Mouse (Mus musculus): Measurements from ENCODE around the gene Dph1.
"Not testable (repeated sequence)": the region's sequence is repeated elsewhere in the genome, so short reads cannot be mapped to it uniquely, and the experiment has no call there.

Gene Dph1

GRCm38 (mm10) chr11:75203926-75204325, 12.9 kb upstream of the Dph1 start:
- no peak for DNase-seq (ENCODE audit: low spot score)

- no peak for DNase-seq (ENCODE audit: low spot score)
Observed at GRCm38 (mm10) chr11:75201721-75202120, 10.7 kb upstream of the Dph1 start.

GRCm38 (mm10) chr11:75200935-75201334, 9.9 kb upstream of the Dph1 start:
- DNase-seq (ENCODE audit: low spot score), result no peak

GRCm38 (mm10) chr11:75199951-75200350, 8.9 kb upstream of the Dph1 start:
- no peak for DNase-seq (ENCODE audit: low spot score)

GRCm38 (mm10) chr11:75198792-75199191, 7.8 kb upstream of the Dph1 start:
- DNase-seq (ENCODE audit: low spot score), result no peak

- no peak for DNase-seq (ENCODE audit: low spot score)
Observed at GRCm38 (mm10) chr11:75197956-75198355, 6.9 kb upstream of the Dph1 start.

- no peak for DNase-seq (ENCODE audit: low spot score)
Observed at GRCm38 (mm10) chr11:75196131-75196530, 5.1 kb upstream of the Dph1 start.

- DNase-seq (ENCODE audit: low spot score), result peak; percentile 87
Observed at GRCm38 (mm10) chr11:75194850-75195461, 3.9 kb upstream of the Dph1 start.

- peak; percentile 51 for DNase-seq (ENCODE audit: low spot score)
Observed at GRCm38 (mm10) chr11:75194121-75194849, 3.2 kb upstream of the Dph1 start.

GRCm38 (mm10) chr11:75193256-75194071, 2.4 kb upstream of the Dph1 start, which contains the start of gene Rtn4rl1:
Rtn4rl1 (plus strand) TSS chr11:75193783.
- peak; percentile 39 for DNase-seq (ENCODE audit: low spot score)

- peak; percentile 82 for DNase-seq (ENCODE audit: low spot score)
Observed at GRCm38 (mm10) chr11:75192336-75193214, 1.5 kb upstream of the Dph1 start.

GRCm38 (mm10) chr11:75191841-75192240, 800 bp upstream of the Dph1 start:
- DNase-seq (ENCODE audit: low spot score), result no peak

GRCm38 (mm10) chr11:75190371-75190724, 693 bp downstream of the Dph1 start:
- peak; percentile 96 for DNase-seq (ENCODE audit: low spot score)

- DNase-seq (ENCODE audit: low spot score), result no peak
Observed at GRCm38 (mm10) chr11:75189713-75190370, 1.2 kb downstream of the Dph1 start.

GRCm38 (mm10) chr11:75184986-75185385, 6.1 kb downstream of the Dph1 start:
- no peak for DNase-seq (ENCODE audit: low spot score)

- no peak for DNase-seq (ENCODE audit: low spot score)
Observed at GRCm38 (mm10) chr11:75184573-75184972, 6.5 kb downstream of the Dph1 start.

- no peak for DNase-seq (ENCODE audit: low spot score)
Observed at GRCm38 (mm10) chr11:75183917-75184570, 7.0 kb downstream of the Dph1 start.

- peak; percentile 93 for DNase-seq (ENCODE audit: low spot score)
Observed at GRCm38 (mm10) chr11:75178672-75179208, 12.3 kb downstream of the Dph1 start, which contains the start of gene Ovca2. Ovca2 (minus strand) TSS chr11:75178835.

- no peak for DNase-seq (ENCODE audit: low spot score)
Observed at GRCm38 (mm10) chr11:75178011-75178410, 13.0 kb downstream of the Dph1 start.

GRCm38 (mm10) chr11:75174574-75174973, 16.5 kb downstream of the Dph1 start:
- DNase-seq (ENCODE audit: low spot score), result not testable (repeated sequence)

Data from embryo, embryonic 10 days (tissue).